Mouse (Mus musculus) embryonic stem cell, embryonic (primary cell): Measurements from ENCODE around the gene Olfr1028.

Experiments used
- CTCF ChIA-PET, 4 experiments: fragments of 300-600 bp in 2 of 4; fragments of 350-600 bp in 2 of 4; sonication (Branson Sonifier 250); formaldehyde crosslinking; loops; one replicate each; lab custom pipeline; 2022; ENCODE audit warnings: inconsistent platforms in 2 of 4; lab: Charles Lee
- POLR2A ChIA-PET, 4 experiments: fragments of 300-600 bp in 2 of 4; fragments of 350-600 bp in 2 of 4; sonication (Branson Sonifier 250); formaldehyde crosslinking; loops; one replicate each; lab custom pipeline; 2022; ENCODE audit warnings: antibody characterized with exemption in 4 of 4, inconsistent platforms in 1 of 4; lab: Charles Lee

The Olfr1028 gene

DNA sequence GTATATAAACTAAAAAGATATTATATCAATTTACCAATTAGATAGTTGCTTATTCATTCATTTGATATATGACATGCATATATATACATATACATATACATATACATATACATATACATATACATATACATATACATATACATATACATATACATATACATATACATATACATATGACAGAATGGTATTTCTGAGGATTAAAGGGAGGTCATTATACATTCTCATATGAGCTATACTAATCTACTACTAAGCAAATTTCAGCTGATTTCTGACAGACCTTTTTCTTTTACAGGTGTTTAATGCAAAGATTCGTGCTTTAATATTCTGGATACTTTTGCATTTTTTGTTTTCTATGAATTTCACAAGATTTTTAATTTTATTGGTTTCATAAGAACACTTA lies at the start of gene Olfr1028:
Gene Olfr1028, plus strand, starts transcription at position 301 of the 400 bp plus-strand sequence.
- POLR2A ChIA-PET, result no interaction called here

DNA sequence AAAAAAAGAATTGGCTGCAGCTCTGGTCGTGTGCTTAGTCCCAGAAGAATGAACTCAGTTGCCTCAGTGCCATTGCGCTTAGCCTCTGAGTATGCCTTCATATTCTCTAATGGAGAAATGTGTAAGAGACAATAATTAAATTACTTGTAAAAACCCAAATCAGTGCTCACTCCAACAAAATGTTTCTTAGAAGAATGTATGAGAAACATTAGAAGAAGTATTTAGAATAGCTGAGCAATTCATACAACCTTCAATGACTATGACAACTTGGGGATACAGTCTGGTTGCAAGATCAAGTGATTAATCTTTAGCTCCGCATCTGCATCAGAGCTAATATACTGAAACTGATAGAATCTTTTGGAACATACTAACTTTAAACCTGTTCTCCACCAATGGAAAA lies 45.3 kb upstream of the Olfr1028 start, which contains the start of gene Olfr1024:
Gene Olfr1024, minus strand, starts transcription at position 101 of the 400 bp plus-strand sequence.
- ChIA-PET CTCF (no interaction called here), POLR2A (no interaction called here)

More for the DNA sequence above, at the start of gene Olfr1028:
- CTCF ChIA-PET, result no interaction called here

DNA sequence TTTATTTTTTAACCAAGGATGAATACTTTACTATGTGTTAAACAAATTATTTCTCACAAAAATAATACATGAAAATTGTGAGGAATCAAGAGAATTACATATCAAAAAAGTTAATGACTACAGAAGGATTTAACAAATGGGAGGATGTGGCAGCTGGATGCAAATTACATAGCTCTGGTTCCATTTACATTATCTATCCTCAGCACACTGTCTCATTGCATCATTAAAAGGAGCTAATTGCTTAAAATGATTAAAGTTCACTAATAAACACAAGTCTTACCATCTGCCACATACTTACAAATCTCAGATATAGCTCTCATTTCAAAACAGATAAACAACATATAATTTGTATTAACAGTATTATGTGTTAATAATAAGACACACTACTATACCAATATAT lies 37.0 kb upstream of the Olfr1028 start:
- ChIA-PET POLR2A (interaction anchor here in 1 of 4 experiments (1.3 kb wide), 1 partner anchor 144 kb away, joined by 3 read pairs; no protein-coding TSS in a partner anchor), CTCF (no interaction called here)

DNA sequence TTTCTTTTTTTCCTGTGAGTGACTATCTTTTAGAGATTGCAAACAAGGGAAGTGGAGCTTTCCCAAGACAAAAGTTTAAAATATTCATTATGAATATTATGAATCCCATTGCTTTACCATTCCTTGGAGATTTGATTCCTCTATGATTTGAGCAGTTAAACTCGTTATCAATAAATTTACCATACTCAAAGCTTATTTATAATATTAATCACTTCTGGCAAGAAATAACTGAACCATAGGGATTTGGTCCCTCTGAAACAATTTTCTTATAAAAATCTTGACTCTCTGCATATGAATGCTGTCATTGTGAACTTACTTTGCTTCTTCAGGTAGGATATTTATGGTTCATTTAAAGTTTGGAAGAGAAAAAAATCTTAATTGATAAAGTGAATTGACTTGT lies 35.3 kb upstream of the Olfr1028 start, which contains the start of gene Olfr1025-ps1:
Gene Olfr1025-ps1, plus strand, starts transcription at position 301 of the 400 bp plus-strand sequence.
- CTCF ChIA-PET, result no interaction called here
- POLR2A ChIA-PET, result no interaction called here

DNA sequence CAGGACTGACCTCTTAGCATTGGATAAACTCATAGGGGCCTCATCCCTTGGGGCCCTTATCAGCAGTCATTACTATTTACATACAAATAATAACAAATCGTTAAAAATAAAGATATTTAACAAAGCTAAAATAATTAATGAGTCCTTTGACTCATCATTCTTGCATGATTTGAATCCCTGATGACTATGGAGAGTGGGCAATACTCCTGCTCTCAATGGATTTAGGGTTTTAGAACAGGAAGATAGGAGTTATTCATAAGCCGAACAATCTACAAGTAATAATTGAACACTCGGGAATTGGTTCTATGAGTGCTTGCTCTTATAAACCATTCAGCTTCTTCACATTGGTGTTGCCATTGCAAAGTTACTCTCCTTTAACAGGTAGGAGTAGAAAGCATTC lies 29.0 kb upstream of the Olfr1028 start, which contains the start of gene Olfr1026:
Gene Olfr1026, plus strand, starts transcription at position 301 of the 400 bp plus-strand sequence.
- POLR2A ChIA-PET, result no interaction called here
- CTCF ChIA-PET, result no interaction called here

DNA sequence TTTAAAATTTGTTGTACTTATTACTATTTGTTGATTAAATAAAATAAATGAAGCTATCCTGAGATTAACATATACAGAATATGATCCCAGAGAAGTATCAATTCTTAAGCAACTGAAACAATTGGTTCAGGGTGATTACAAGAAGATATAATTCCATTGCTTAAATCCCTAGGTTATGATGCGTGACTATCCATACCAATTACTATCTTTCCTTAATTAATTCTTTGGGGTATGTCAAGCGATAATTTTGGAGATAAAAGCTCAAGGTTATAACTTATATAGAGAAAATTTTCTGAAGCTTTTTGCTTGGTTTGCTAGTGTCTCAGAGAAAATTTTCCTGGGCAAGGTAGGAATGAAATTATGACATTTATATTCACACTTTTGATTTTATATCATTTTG lies 23.4 kb downstream of the Olfr1028 start, which contains the start of gene Olfr1029:
Gene Olfr1029, plus strand, starts transcription at position 301 of the 400 bp plus-strand sequence.
- ChIA-PET CTCF (no interaction called here), POLR2A (no interaction called here)

DNA sequence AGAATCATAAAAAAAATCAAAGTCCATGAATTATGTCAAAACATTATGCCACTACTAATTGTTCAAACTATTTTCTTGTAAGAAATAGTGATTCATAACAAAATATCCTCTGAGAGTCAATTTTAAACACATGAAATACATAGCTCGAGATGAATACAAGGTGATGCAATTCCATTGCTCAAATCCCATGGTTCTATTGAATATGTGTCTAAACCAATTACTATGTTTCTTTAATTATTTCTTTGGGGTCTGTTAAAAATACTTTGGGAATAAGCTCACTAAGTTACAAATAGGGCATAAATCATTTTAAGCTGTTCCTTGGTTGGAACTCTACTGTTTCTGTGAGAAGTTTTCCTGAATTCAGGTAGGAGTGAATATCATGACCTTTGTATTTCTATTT lies 28.7 kb downstream of the Olfr1028 start, which contains the start of gene Olfr1030:
Gene Olfr1030, plus strand, starts transcription at position 301 of the 400 bp plus-strand sequence.
- POLR2A ChIA-PET, result no interaction called here
- CTCF ChIA-PET, result no interaction called here

DNA sequence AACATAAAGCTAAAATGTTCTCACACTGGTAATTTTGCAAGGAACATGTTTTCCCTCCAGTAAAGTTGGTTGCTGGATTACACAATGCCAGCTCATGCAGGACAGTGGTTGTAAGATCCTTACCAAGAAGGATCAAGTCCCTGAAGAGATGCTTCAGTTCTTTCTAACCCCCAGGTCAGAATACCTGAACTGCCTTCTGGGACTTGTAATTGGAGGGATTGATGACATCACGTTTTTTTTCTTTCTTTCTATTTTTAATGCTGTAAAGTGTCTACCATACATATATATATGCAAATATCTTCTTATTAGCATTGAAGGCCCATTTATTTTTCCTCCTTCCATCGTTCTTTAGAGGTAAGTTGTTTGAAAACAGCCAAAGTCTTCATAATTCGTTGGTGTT lies 39.8 kb downstream of the Olfr1028 start, which contains the start of gene Olfr1031:
Gene Olfr1031, plus strand, starts transcription at position 301 of the 400 bp plus-strand sequence.
- CTCF ChIA-PET, result no interaction called here
- POLR2A ChIA-PET, result no interaction called here
